Mouse (Mus musculus): ENCODE results near the gene Abhd2.

Abhd2 gene

GRCm38 (mm10) chr7:79376516-79377275 is 103.7 kb downstream of the Abhd2 start:
- no peak for DNase-seq (ENCODE audit: low spot score)

- DNase-seq (ENCODE audit: low spot score): no peak
These were observed 113.6 kb downstream of the Abhd2 start, which contains the start of gene Rlbp1 for GRCm38 (mm10) chr7:79386422-79387133. Gene Rlbp1, minus strand, starts transcription at chr7:79387048.

GRCm38 (mm10) chr7:79387140-79387539 is 114.1 kb downstream of the Abhd2 start:
- DNase-seq (ENCODE audit: low spot score): no peak

- no peak for DNase-seq (ENCODE audit: low spot score)
These were observed 115.0 kb downstream of the Abhd2 start for GRCm38 (mm10) chr7:79387991-79388390.

- peak; percentile 29 for DNase-seq (ENCODE audit: low spot score)
These were observed 115.7 kb downstream of the Abhd2 start for GRCm38 (mm10) chr7:79388671-79389206.

- DNase-seq (ENCODE audit: low spot score): no peak
These were observed 117.2 kb downstream of the Abhd2 start for GRCm38 (mm10) chr7:79390141-79390708.

GRCm38 (mm10) chr7:79391471-79391870 is 118.5 kb downstream of the Abhd2 start:
- peak; percentile 49 for DNase-seq (ENCODE audit: low spot score)

- peak; percentile 97 for DNase-seq (ENCODE audit: low spot score)
These were observed 119.1 kb downstream of the Abhd2 start, which contains the start of gene Fanci for GRCm38 (mm10) chr7:79391883-79392649. Gene Fanci, plus strand, starts transcription at chr7:79391929.

GRCm38 (mm10) chr7:79392860-79393513 is 120.0 kb downstream of the Abhd2 start:
- DNase-seq (ENCODE audit: low spot score): peak; percentile 47

- no peak for DNase-seq (ENCODE audit: low spot score)
These were observed 120.9 kb downstream of the Abhd2 start for GRCm38 (mm10) chr7:79393924-79394323.

- no peak for DNase-seq (ENCODE audit: low spot score)
These were observed 121.7 kb downstream of the Abhd2 start for GRCm38 (mm10) chr7:79394666-79395065.

- DNase-seq (ENCODE audit: low spot score): no peak
These were observed 122.2 kb downstream of the Abhd2 start for GRCm38 (mm10) chr7:79395186-79395585.

- no peak for DNase-seq (ENCODE audit: low spot score)
These were observed 124.5 kb downstream of the Abhd2 start for GRCm38 (mm10) chr7:79397446-79397963.

GRCm38 (mm10) chr7:79398426-79398825 is 125.4 kb downstream of the Abhd2 start:
- no peak for DNase-seq (ENCODE audit: low spot score)

- DNase-seq (ENCODE audit: low spot score): no peak
These were observed 126.0 kb downstream of the Abhd2 start for GRCm38 (mm10) chr7:79398971-79399370.

GRCm38 (mm10) chr7:79400296-79400695 is 127.3 kb downstream of the Abhd2 start:
- no peak for DNase-seq (ENCODE audit: low spot score)

- DNase-seq (ENCODE audit: low spot score): no peak
These were observed 141.7 kb downstream of the Abhd2 start for GRCm38 (mm10) chr7:79414449-79415375.
